Mouse (Mus musculus) cortical plate, adult 2 months (tissue): ENCODE results near the gene M1ap.

Experiments
- CTCF ChIP-seq: fragments of 200-500 bp; IDR thresholded peaks from 2 replicates; pipeline ENCODE4 v1.5.1; 2011; ENCODE audit warnings: mild to moderate bottlenecking, control low read depth, low read length; ENCODE audit not compliant: insufficient read depth; ENCODE audit errors: extremely low read depth
- POLR2A ChIP-seq: fragments of 200-500 bp; IDR thresholded peaks from 2 replicates; pipeline ENCODE4 v1.6.1; 2011; ENCODE audit warnings: mild to moderate bottlenecking, low read length, control low read depth; ENCODE audit not compliant: insufficient read depth; ENCODE audit errors: extremely low read depth

DNA sequence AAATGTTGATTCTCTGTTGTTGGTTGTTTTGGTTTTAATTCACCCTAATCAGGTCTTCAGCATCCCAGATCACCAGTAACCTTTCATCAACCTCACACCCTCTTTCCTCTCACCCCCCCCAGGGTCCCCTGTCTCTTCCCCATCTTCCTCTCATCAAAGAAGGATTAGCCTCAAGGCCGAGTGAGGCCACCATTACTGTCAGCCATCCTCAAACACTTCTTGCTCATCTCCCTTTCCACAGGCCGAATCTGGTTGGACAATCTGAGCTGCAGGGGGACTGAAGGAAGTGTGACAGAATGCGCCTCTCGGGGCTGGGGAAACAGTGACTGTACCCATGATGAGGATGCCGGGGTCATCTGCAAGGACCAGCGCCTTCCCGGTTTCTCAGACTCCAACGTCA, 90.5 kb downstream of the M1ap start:
- TF ChIP-seq POLR2A (no peak), CTCF (no peak)
